Mouse (Mus musculus) liver, embryonic 14.5 days (tissue): ENCODE results near the gene Fam13c. TPM values are rescaled to one million over a fixed set of nuclear protein-coding genes. Genes with fewer than 3 reads are reported as not detected.

ENCODE experiments used
- ATAC-seq: fragments of 200-750 bp; cut with Nextera tagmentation; 2 replicates; pipeline ENCODE4 v1.8.0; 2017; ENCODE audit warnings: moderate number of reproducible peaks, mild to moderate bottlenecking, moderate library complexity; ENCODE audit not compliant: insufficient read depth
- DNase-seq, 3 experiments: peaks; one replicate each; pipeline ENCODE4 v3.0.0-alpha.2; 2012 to 2013; ENCODE audit warnings: low read depth in 3 of 3, low spot score in 3 of 3
- H3K27ac ChIP-seq: fragments of 300-500 bp; sonication (generic); 2 replicates; pipeline ENCODE4 v1.5.1; 2014; ENCODE audit warnings: moderate library complexity, mild to moderate bottlenecking, control low read depth, inconsistent platforms
- H3K27me3 ChIP-seq: fragments of 300-500 bp; sonication (generic); 2 replicates; pipeline ENCODE4 v1.6.1; 2014; ENCODE audit warnings: mild to moderate bottlenecking, low read length, moderate library complexity; ENCODE audit not compliant: control insufficient read depth, insufficient read depth
- H3K36me3 ChIP-seq: fragments of 300-500 bp; sonication (generic); replicated peaks from 2 replicates; pipeline ENCODE4 v1.6.1; 2014; ENCODE audit warnings: low read depth; ENCODE audit not compliant: control insufficient read depth, insufficient read depth
- H3K4me1 ChIP-seq, 2 experiments: fragments of 200-500 bp in 1 of 2; fragments of 300-500 bp in 1 of 2; sonication (generic) in 1 of 2; replicated peaks; 2 replicates each; pipeline ENCODE4 v1.6.1; 2012 to 2014; ENCODE audit warnings: antibody characterized with exemption in 1 of 2, inconsistent platforms in 1 of 2, low read length in 1 of 2; ENCODE audit not compliant: control insufficient read depth in 2 of 2, insufficient read depth in 2 of 2
- H3K4me2 ChIP-seq: fragments of 300-500 bp; sonication (generic); 2 replicates; pipeline ENCODE4 v1.6.1; 2014; ENCODE audit warnings: low read depth, mild to moderate bottlenecking, control low read depth, moderate library complexity
- H3K4me3 ChIP-seq, 2 experiments: fragments of 200-500 bp in 1 of 2; fragments of 300-500 bp in 1 of 2; sonication (generic) in 1 of 2; 2 replicates each; pipeline ENCODE4 v1.5.1; 2012 to 2014; ENCODE audit warnings: low read depth in 2 of 2, low read length in 2 of 2, mild to moderate bottlenecking in 2 of 2, control low read depth in 1 of 2, inconsistent platforms in 1 of 2, moderate library complexity in 1 of 2; ENCODE audit not compliant: insufficient read depth in 1 of 2
- H3K9ac ChIP-seq: fragments of 300-500 bp; sonication (generic); replicated peaks from 2 replicates; pipeline ENCODE4 v1.6.1; 2014; ENCODE audit warnings: mild to moderate bottlenecking, control low read depth, moderate library complexity
- H3K9me3 ChIP-seq: fragments of 300-500 bp; sonication (generic); 2 replicates; pipeline ENCODE4 v1.6.1; 2016; ENCODE audit warnings: low read length, mixed read lengths; ENCODE audit not compliant: control insufficient read depth
- CTCF ChIP-seq: IDR thresholded peaks from 2 replicates; pipeline ENCODE4 v1.5.1; 2016; ENCODE audit warnings: antibody characterized with exemption, low read depth, control low read depth
- EP300 ChIP-seq: IDR thresholded peaks from 2 replicates; pipeline ENCODE4 v1.6.1; 2016; ENCODE audit warnings: antibody characterized with exemption, low read depth
- WGBS: fragments of 180-500 bp; shearing (Covaris S2); extraction: QIAGEN DNeasy Blood & Tissue Kit; methylation state at CpG from one replicate; pipeline ENCODE4 v1.1.7; 2014; ENCODE audit not compliant: insufficient replicate concordance; 5-methylcytosine and 5-hydroxymethylcytosine counted together
- polyA plus RNA-seq, 2 experiments: library from polyadenylated mRNA; depleted of rRNA in 1 of 2; stranded (reverse) in 1 of 2; unstranded in 1 of 2; fragments of >200 nt; fragmentation: Nextera tagmentation in 1 of 2; extraction: Ambion mirVana in 1 of 2; gene quantifications; 2 replicates each; pipeline versions ENCODE4 v1.2.1 to v1.2.3; 2012 to 2014

Fam13c gene
- polyA plus RNA-seq, 2 experiments, result 0.08 to 0.11 TPM

- H3K36me3 ChIP-seq, result no peaks in the 10 kb centered on the region
- H3K27ac ChIP-seq, result no peak overlapping the region
- H3K9me3 ChIP-seq, result no peaks in the 10 kb centered on the region
- no peaks in the 10 kb centered on the region for H3K4me1 ChIP-seq
- ATAC-seq, result no peak
- H3K9ac ChIP-seq, result no peak overlapping the region
- H3K4me3 ChIP-seq, result no peak overlapping the region
- H3K27me3 ChIP-seq, result no peaks in the 10 kb centered on the region
- TF ChIP-seq EP300, result no peak
- peak; percentile 53 for TF ChIP-seq CTCF
- WGBS, result 16% methylated on average over 3 of the region's 3 CpGs
- DNase-seq, result no peak
- H3K4me2 ChIP-seq, result no peak overlapping the region
Observed at GRCm38 (mm10) chr10:70563636-70564035, 123.4 kb downstream of the Fam13c start.

- H3K4me1 ChIP-seq, result no peaks in the 10 kb centered on the region
- no peak overlapping the region for H3K27ac ChIP-seq
- no peaks in the 10 kb centered on the region for H3K9me3 ChIP-seq
- TF ChIP-seq CTCF (no peak), EP300 (no peak)
- H3K9ac ChIP-seq, result no peak overlapping the region
- H3K4me3 ChIP-seq, result no peak overlapping the region
- ATAC-seq (no peak), DNase-seq (no peak)
- no peaks in the 10 kb centered on the region for H3K27me3 ChIP-seq
- WGBS, result 40% methylated on average over 7 of the region's 7 CpGs
- H3K36me3 ChIP-seq, result no peaks in the 10 kb centered on the region
- H3K4me2 ChIP-seq, result no peak overlapping the region
Observed at GRCm38 (mm10) chr10:70581556-70582211, 141.4 kb downstream of the Fam13c start.

GRCm38 (mm10) chr10:70584171-70584570 lies 143.9 kb downstream of the Fam13c start:
- no peaks in the 10 kb centered on the region for H3K4me1 ChIP-seq
- 55% methylated on average over 1 of the region's 1 CpGs for WGBS
- H3K27me3 ChIP-seq, result no peaks in the 10 kb centered on the region
- no peak overlapping the region for H3K4me2 ChIP-seq
- no peaks in the 10 kb centered on the region for H3K36me3 ChIP-seq
- ATAC-seq (no peak), DNase-seq (no peak)
- no peaks in the 10 kb centered on the region for H3K9me3 ChIP-seq
- no peak overlapping the region for H3K4me3 ChIP-seq
- no peak overlapping the region for H3K27ac ChIP-seq
- TF ChIP-seq CTCF (no peak), EP300 (no peak)
- no peak overlapping the region for H3K9ac ChIP-seq

- H3K9ac ChIP-seq, result no peak overlapping the region
- ATAC-seq, result no peak
- TF ChIP-seq CTCF (no peak), EP300 (no peak)
- H3K27ac ChIP-seq, result no peak overlapping the region
- WGBS, result 52% methylated on average over 3 of the region's 3 CpGs
- no peak for DNase-seq
- H3K4me2 ChIP-seq, result no peak overlapping the region
- no peaks in the 10 kb centered on the region for H3K27me3 ChIP-seq
- H3K4me1 ChIP-seq, result no peaks in the 10 kb centered on the region
- H3K4me3 ChIP-seq, result no peak overlapping the region
- no peaks in the 10 kb centered on the region for H3K36me3 ChIP-seq
- H3K9me3 ChIP-seq, result no peaks in the 10 kb centered on the region
Observed at GRCm38 (mm10) chr10:70586876-70587405, 146.7 kb downstream of the Fam13c start.

- Histone ChIP-seq H3K4me1 (no peaks in the 10 kb centered on the region), H3K27me3 (peaks cover 10% of the 10 kb centered on the region), H3K4me2 (no peak overlapping the region), H3K9me3 (no peaks in the 10 kb centered on the region), H3K36me3 (no peaks in the 10 kb centered on the region), H3K9ac (no peak overlapping the region), H3K27ac (no peak overlapping the region), H3K4me3 (no peak overlapping the region)
- 46% methylated on average over 1 of the region's 1 CpGs for WGBS
- no peak for DNase-seq
- no peak for ATAC-seq
- no peak for TF ChIP-seq CTCF
- TF ChIP-seq EP300, result no peak
Observed at GRCm38 (mm10) chr10:70594007-70594406, 153.7 kb downstream of the Fam13c start.
